Mouse (Mus musculus) naive thymus-derived CD4-positive, alpha-beta T cell, adult 2 months (primary cell): ENCODE results near the gene Vmn1r123.
"Not testable (repeated sequence)": the region's sequence is repeated elsewhere in the genome, so short reads cannot be mapped to it uniquely, and the experiment has no call there.

ENCODE experiments used
- DNase-seq: peaks from one replicate; pipeline ENCODE4 v3.0.0-alpha.2; 2011; ENCODE audit warnings: low read depth

Gene Vmn1r123

DNA sequence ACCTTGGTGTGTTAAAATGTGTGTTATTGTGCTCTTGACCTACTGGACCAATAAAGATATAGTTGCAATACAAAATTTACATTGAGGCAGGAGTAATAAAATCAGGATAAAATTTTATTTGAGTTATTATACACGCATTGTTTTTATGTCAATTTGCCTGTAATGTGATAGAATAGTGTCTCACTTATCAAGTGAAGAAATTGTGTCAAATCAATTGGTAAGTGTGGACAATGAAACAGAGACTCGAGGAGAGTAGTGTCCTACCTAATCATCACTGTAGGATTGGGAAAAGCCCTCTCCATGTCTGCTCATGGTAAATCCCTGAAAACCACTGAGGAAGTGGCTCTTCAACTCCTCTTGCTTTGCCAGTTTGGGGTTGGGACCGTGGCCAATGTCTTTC is at the start of gene Vmn1r123:
Gene Vmn1r123, plus strand, starts transcription at position 301 of the 400 bp plus-strand sequence.
- DNase-seq = not testable (repeated sequence)

DNA sequence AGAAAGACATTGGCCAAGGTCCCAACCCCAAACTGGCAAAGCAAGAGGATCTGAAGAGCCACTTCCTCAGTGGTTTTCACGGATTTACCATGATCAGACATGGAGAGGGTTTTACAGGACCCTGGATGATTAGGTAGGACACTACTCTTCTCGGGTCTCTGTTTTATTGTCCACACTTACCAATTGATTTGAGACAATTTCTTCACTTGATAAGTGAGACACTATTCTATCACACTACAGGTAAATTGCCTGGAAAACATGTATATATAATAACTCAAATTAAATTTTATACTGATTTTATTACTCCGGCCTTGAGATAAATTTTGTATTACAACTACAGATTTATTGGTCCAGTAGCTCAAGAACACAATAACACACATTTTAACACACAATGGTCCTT is 28.0 kb upstream of the Vmn1r123 start, which contains the start of gene Vmn1r122:
Gene Vmn1r122, minus strand, starts transcription at position 101 of the 400 bp plus-strand sequence.
- DNase-seq = not testable (repeated sequence)

DNA sequence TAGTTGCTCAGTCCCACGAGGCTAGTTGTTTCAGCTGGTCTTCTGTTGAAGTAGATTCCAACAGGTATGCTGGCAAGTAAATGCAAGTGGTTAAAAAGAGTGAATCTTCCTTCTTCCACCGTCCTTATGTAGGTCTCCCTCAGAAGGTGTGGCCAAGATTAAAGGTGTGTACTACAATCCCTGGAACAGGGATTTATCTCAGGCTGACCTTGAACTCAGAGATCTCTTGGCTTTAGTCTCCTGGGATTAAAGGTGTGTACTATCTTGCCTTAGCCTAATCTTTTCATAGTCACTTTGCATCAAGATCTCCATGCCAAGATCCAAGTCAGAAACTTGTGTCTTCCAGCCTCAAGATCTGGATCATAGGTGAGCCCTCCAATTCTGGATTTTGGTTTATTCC is 28.3 kb downstream of the Vmn1r123 start, which contains the start of gene Gm5157:
Gene Gm5157, minus strand, starts transcription at position 101 of the 400 bp plus-strand sequence.
- not testable (repeated sequence) for DNase-seq
